Mouse (Mus musculus): ENCODE measurements around the gene 3110082I17Rik. TPM values are rescaled to one million over a fixed set of nuclear protein-coding genes. Genes with fewer than 3 reads are reported as not detected.
A peak's percentile ranks its signal among the peaks of the same experiment; 100 is the strongest.

3110082I17Rik gene
- polyA plus RNA-seq, 1 experiment from 2014 or later: 22.4 TPM

DNA sequence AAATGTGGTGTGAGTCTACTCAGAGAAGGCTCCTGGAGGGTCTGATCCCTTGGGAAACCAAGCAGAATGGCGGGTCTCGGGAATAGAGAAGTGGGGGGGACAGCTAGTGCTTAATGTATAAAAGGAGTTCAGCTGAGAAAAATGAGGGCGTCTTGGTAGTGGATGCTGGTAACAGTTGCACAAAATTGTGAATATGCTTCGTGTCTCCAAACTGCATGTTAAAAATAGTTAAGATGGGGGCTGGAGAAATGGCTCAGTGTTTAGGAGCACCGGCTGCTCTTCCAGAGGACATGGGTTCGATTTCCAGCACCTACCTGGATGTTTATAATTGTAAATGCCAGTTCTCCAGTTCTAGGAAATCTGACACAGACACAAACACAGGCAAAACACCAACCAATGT is 139.0 kb downstream of the 3110082I17Rik start:
- Histone ChIP-seq H3K4me3 (no peak overlapping the region), H3K4me1 (peaks cover 25% of the 10 kb centered on the region), H3K9ac (no peak overlapping the region), H3K9me3 (no peaks in the 10 kb centered on the region), H3K27ac (replicated peaks) (no peak overlapping the region), H3K27me3 (replicated peaks) (peaks cover 63% of the 10 kb centered on the region), H3K36me3 (no peaks in the 10 kb centered on the region), H3K4me2 (no peak overlapping the region)
- no peak for ATAC-seq (ENCODE audit: extremely low read depth, insufficient number of reproducible peaks, low FRiP score, low TSS enrichment)
- WGBS: 68% methylated on average over 6 of the region's 6 CpGs

- no peak overlapping the region for H3K9ac ChIP-seq
- H3K4me3 ChIP-seq: no peak overlapping the region
- peaks cover 54% of the 10 kb centered on the region for H3K27me3 ChIP-seq (replicated peaks)
- 67% methylated on average over 7 of the region's 7 CpGs for WGBS
- ATAC-seq (ENCODE audit: extremely low read depth, insufficient number of reproducible peaks, low FRiP score, low TSS enrichment): no peak
- H3K36me3 ChIP-seq: no peaks in the 10 kb centered on the region
- H3K27ac ChIP-seq (replicated peaks): no peak overlapping the region
- peaks cover 20% of the 10 kb centered on the region for H3K4me1 ChIP-seq
- H3K9me3 ChIP-seq: no peaks in the 10 kb centered on the region
- H3K4me2 ChIP-seq: no peak overlapping the region
Observed at GRCm38 (mm10) chr5:139320424-139320823, 139.9 kb downstream of the 3110082I17Rik start.

GRCm38 (mm10) chr5:139317751-139318504 is 142.4 kb downstream of the 3110082I17Rik start:
- Histone ChIP-seq H3K36me3 (no peaks in the 10 kb centered on the region), H3K4me3 (no peak overlapping the region), H3K9me3 (no peaks in the 10 kb centered on the region), H3K4me2 (peak overlapping the region; percentile 5; the same call in 1 of the 2 replicates), H3K9ac (0 out of 2 replicates have a peak overlapping the region, but pooled peaks have one; percentile 21), H3K27me3 (replicated peaks) (peaks cover 30% of the 10 kb centered on the region), H3K4me1 (no peaks in the 10 kb centered on the region), H3K27ac (replicated peaks) (no peak overlapping the region)
- no peak for ATAC-seq (ENCODE audit: extremely low read depth, insufficient number of reproducible peaks, low FRiP score, low TSS enrichment)
- WGBS: 56% methylated on average over 21 of the region's 21 CpGs

DNA sequence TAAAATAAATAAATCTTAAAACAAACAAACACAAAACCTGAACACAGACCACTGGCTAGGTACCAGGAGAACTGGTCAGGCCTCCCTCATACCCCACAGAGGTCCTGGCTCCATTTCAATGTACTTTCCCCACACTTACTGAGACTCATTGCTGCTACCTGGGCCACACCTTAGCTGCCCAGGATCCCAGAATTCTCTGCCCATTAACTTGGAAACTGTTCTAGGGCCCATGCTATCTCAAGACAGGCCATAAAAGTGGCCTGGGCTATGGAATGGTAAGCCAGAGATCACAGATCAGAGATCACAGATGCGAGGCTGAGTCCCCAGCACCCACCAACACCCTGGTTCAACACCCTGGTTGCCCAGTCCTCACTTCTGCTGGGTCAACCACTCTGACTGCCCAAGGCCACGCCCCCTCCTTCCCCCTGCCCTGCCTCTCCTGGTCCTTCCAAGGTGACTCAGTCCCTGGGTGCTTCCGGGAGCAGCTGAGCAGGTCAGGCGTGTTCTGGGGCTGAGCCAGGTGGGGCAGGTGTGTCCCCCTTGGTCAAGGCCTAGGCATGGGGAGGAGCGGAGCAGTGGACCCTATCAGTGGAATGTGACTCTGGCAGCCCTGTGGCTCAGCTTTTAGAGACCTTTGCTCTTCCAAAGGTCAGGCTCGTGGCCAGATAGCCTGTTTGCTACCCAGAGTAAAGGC is 143.2 kb downstream of the 3110082I17Rik start:
- Histone ChIP-seq H3K9ac (no peak overlapping the region), H3K27me3 (replicated peaks) (peaks cover 22% of the 10 kb centered on the region), H3K4me2 (no peak overlapping the region), H3K4me3 (no peak overlapping the region), H3K36me3 (no peaks in the 10 kb centered on the region), H3K4me1 (no peaks in the 10 kb centered on the region), H3K27ac (replicated peaks) (no peak overlapping the region), H3K9me3 (no peaks in the 10 kb centered on the region)
- 65% methylated on average over 6 of the region's 6 CpGs for WGBS
- ATAC-seq (ENCODE audit: extremely low read depth, insufficient number of reproducible peaks, low FRiP score, low TSS enrichment): no peak

DNA sequence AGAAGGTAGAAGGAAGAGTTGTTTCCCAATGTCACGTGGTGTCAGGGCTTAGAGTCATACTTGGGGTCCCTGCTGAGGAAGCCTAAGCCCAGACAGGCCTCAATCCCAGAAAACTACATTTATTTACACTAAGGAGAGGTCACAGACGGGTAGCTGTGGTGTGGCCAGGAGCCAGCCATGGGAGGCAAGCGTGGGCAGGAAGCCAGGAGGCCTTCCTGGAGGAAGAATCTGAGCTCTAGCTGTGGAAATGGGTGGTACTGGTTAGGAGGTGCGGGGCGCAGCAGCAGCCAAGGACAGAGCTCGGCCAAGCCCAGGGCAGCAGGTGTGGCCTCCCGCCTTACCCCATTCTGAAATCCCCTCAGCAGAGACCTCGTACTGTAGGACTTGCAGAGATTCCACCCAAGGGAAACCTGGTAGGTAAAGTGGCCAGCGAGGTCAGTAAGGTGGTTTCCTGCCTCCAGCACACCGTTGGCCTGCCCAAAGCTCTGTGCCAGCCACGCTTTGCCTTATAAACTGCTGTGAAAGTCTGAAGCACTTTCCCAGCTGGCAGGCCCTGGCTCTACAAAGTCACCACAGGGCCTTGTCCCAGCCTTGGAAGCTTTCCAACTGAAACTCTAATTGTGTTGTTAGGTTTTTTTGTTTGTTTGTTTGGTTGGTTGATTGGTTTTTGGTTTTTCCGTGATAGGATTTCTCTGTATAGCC is 145.2 kb downstream of the 3110082I17Rik start:
- Histone ChIP-seq H3K4me1 (no peaks in the 10 kb centered on the region), H3K27ac (replicated peaks) (no peak overlapping the region), H3K4me2 (no peak overlapping the region), H3K4me3 (no peak overlapping the region), H3K9me3 (0 out of 2 replicates have a peak, but pooled peaks cover 3% of the 10 kb centered on the region), H3K9ac (no peak overlapping the region), H3K36me3 (no peaks in the 10 kb centered on the region), H3K27me3 (replicated peaks) (peaks cover 17% of the 10 kb centered on the region)
- no peak for ATAC-seq (ENCODE audit: extremely low read depth, insufficient number of reproducible peaks, low FRiP score, low TSS enrichment)
- 82% methylated on average over 12 of the region's 12 CpGs for WGBS

GRCm38 (mm10) chr5:139313536-139313935 is 146.8 kb downstream of the 3110082I17Rik start:
- peaks cover 5% of the 10 kb centered on the region for H3K27me3 ChIP-seq (replicated peaks)
- 0 out of 2 replicates have a peak, but pooled peaks cover 3% of the 10 kb centered on the region for H3K9me3 ChIP-seq
- no peak for ATAC-seq (ENCODE audit: extremely low read depth, insufficient number of reproducible peaks, low FRiP score, low TSS enrichment)
- no peak overlapping the region for H3K4me2 ChIP-seq
- H3K4me3 ChIP-seq: no peak overlapping the region
- no peak overlapping the region for H3K9ac ChIP-seq
- H3K36me3 ChIP-seq: no peaks in the 10 kb centered on the region
- no peaks in the 10 kb centered on the region for H3K4me1 ChIP-seq
- 77% methylated on average over 9 of the region's 9 CpGs for WGBS
- no peak overlapping the region for H3K27ac ChIP-seq (replicated peaks)

- H3K36me3 ChIP-seq: no peaks in the 10 kb centered on the region
- H3K27ac ChIP-seq (replicated peaks): no peak overlapping the region
- 80% methylated on average over 9 of the region's 9 CpGs for WGBS
- no peak overlapping the region for H3K9ac ChIP-seq
- H3K4me3 ChIP-seq: no peak overlapping the region
- no peak overlapping the region for H3K4me2 ChIP-seq
- no peaks in the 10 kb centered on the region for H3K27me3 ChIP-seq (replicated peaks)
- ATAC-seq (ENCODE audit: extremely low read depth, insufficient number of reproducible peaks, low FRiP score, low TSS enrichment): no peak
- 0 out of 2 replicates have a peak, but pooled peaks cover 3% of the 10 kb centered on the region for H3K9me3 ChIP-seq
- no peaks in the 10 kb centered on the region for H3K4me1 ChIP-seq
Observed at GRCm38 (mm10) chr5:139311822-139312221, 148.5 kb downstream of the 3110082I17Rik start.

GRCm38 (mm10) chr5:139310477-139310876 is 149.8 kb downstream of the 3110082I17Rik start:
- no peak overlapping the region for H3K27ac ChIP-seq (replicated peaks)
- H3K9ac ChIP-seq: no peak overlapping the region
- no peaks in the 10 kb centered on the region for H3K36me3 ChIP-seq
- WGBS: 85% methylated on average over 4 of the region's 4 CpGs
- ATAC-seq (ENCODE audit: extremely low read depth, insufficient number of reproducible peaks, low FRiP score, low TSS enrichment): no peak
- H3K9me3 ChIP-seq: 0 out of 2 replicates have a peak, but pooled peaks cover 3% of the 10 kb centered on the region
- H3K4me1 ChIP-seq: no peaks in the 10 kb centered on the region
- no peak overlapping the region for H3K4me3 ChIP-seq
- no peak overlapping the region for H3K4me2 ChIP-seq
- H3K27me3 ChIP-seq (replicated peaks): no peaks in the 10 kb centered on the region

DNA sequence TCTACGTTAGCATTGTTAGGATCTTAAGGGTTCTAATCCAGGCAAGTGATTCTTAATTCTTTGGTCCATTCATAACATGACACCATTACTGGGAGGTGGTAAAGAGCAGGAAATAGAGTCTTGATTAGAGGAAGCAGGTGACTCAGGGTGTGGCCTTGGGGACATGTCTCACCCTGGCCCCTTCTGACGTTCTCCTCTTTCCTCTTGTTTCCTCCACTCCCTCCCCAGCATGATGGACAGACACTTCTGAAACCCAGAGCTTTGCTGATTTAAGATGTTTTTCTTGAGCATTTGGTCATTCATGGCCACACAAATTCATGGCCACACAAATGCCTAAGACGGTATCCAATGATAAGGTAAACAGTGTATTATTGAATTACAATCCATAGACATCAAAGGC is 150.4 kb downstream of the 3110082I17Rik start:
- H3K27me3 ChIP-seq (replicated peaks): no peaks in the 10 kb centered on the region
- no peak overlapping the region for H3K4me2 ChIP-seq
- no peak for ATAC-seq (ENCODE audit: extremely low read depth, insufficient number of reproducible peaks, low FRiP score, low TSS enrichment)
- no peaks in the 10 kb centered on the region for H3K36me3 ChIP-seq
- 63% methylated on average over 3 of the region's 3 CpGs for whole genome bisulfite sequencing
- no peak overlapping the region for H3K4me3 ChIP-seq
- 0 out of 2 replicates have a peak, but pooled peaks cover 3% of the 10 kb centered on the region for H3K9me3 ChIP-seq
- no peak overlapping the region for H3K27ac ChIP-seq (replicated peaks)
- no peak overlapping the region for H3K9ac ChIP-seq
- H3K4me1 ChIP-seq: no peaks in the 10 kb centered on the region
